Mouse (Mus musculus): ENCODE results near the gene Fzd4. TPM values are rescaled to one million over a fixed set of nuclear protein-coding genes. Genes with fewer than 3 reads are reported as not detected.

Gene Fzd4
- 0.97 and 1.1 TPM in 2 replicates for polyA plus RNA-seq (2011; ENCODE audit: insufficient read depth, insufficient read length, low read depth, missing spikeins)

DNA sequence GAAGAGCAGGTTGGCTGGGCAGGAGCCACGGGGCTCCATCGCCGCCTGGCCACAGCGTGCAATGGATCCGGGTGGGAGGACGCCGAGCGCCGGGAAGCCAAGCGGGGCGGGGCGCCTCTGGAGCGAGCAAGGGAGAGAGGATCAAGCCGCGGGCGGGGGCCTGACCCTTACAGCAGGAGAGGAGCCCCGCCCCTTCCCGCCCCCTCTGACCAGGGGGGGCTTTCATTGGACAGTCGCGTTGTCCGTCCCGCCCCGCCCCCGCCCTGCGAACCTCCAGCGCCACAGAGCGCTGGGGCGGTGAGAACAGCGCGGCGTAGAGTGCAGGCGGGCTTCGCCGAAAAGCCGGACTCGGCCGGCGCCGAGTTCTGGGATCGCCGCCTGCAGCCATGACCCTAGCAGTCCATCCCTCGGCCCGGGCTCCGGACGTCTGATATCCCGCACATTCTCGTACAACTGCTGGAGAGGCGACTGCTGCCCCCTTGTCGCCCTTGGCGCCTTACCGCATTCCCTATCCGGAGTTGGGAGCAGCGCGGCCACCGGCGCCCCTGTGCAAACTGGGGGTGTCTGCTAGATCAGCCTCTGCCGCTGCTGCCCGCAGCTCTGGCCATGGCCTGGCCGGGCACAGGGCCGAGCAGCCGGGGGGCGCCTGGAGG, at the start of gene Fzd4, which contains the start of gene Tmem135:
Gene Fzd4, plus strand, starts transcription at position 275 of the 653 bp plus-strand sequence.
Gene Tmem135, minus strand, starts transcription at position 142 of the 653 bp plus-strand sequence.
- Histone ChIP-seq H3K4me3 (ENCODE audit: low read depth, low read length) (peak within 1 kb of the TSS; percentile 84), H3K9ac (ENCODE audit: low read depth, poor library complexity, severe bottlenecking) (peak within 1 kb of the TSS; percentile 72), H3K27me3 (ENCODE audit: control insufficient read depth, insufficient read depth, low read length, poor library complexity, severe bottlenecking) (peaks cover 2% of the 10 kb centered on the region), H3K27ac (ENCODE audit: insufficient read depth, low read length) (no peak within 1 kb of the TSS), H3K4me1 (ENCODE audit: control insufficient read depth, insufficient read depth, low read length) (no peaks in the 10 kb centered on the region), H3K36me3 (ENCODE audit: control insufficient read depth, insufficient read depth, low read length, poor library complexity, severe bottlenecking) (no peaks in the 10 kb centered on the region), H3K9me3 (replicated peaks; ENCODE audit: control insufficient read depth, insufficient read depth, low read length, poor library complexity, severe bottlenecking) (peaks cover 3% of the 10 kb centered on the region; the same call in 1 of the 2 replicates)
- no peak for TF ChIP-seq CTCF (IDR thresholded peaks at IDR 0.05; ENCODE audit: low read depth, low read length)
- no peak for TF ChIP-seq POLR2A (IDR thresholded peaks at IDR 0.05; ENCODE audit: insufficient read depth, low read length)
- TF ChIP-seq EP300 (IDR thresholded peaks at IDR 0.05; ENCODE audit: insufficient read depth, low read depth, low read length), result no peak

DNA sequence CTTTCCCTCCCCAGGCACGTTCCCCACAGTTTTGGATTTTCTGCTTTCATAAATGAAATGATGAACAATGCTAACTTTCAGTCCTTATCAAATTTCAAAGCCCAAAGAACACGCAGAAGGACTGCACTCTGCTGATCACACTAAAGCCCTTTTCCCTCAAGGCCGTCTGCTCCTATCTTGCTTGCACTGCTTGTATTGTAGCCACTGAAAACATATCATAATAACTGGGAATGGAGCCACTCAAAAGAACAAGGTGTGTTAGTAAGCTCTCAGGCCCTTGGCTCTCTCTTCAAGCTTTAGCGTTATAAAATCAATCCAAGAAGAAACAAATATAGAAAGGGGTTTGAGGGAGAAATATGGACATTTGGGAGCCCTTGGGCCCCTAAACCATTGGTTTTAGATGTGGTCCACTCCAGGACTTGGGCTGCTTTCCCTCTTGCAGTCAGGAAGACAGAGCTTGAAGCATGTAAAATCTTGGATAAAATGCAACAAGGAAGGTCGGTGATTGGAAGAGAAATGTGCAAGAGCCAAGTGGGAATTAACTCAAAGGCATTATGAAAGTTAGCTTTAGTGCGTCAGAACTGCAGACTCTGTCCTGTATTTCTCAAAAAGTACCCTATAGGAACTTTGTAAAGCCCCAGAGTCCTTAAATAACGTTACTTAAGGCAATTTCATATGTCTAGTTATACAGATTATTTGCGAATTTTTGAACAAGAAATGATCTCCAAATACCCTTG, 48.5 kb upstream of the Fzd4 start:
- Histone ChIP-seq H3K27ac (ENCODE audit: insufficient read depth, low read length) (no peak overlapping the region), H3K4me3 (ENCODE audit: low read depth, low read length) (no peak overlapping the region), H3K4me1 (ENCODE audit: control insufficient read depth, insufficient read depth, low read length) (no peaks in the 10 kb centered on the region), H3K36me3 (ENCODE audit: control insufficient read depth, insufficient read depth, low read length, poor library complexity, severe bottlenecking) (no peaks in the 10 kb centered on the region), H3K27me3 (ENCODE audit: control insufficient read depth, insufficient read depth, low read length, poor library complexity, severe bottlenecking) (no peaks in the 10 kb centered on the region), H3K9ac (ENCODE audit: low read depth, poor library complexity, severe bottlenecking) (no peak overlapping the region), H3K9me3 (replicated peaks; ENCODE audit: control insufficient read depth, insufficient read depth, low read length, poor library complexity, severe bottlenecking) (no peaks in the 10 kb centered on the region)
- TF ChIP-seq EP300 (IDR thresholded peaks at IDR 0.05; ENCODE audit: insufficient read depth, low read depth, low read length) (no peak), CTCF (IDR thresholded peaks at IDR 0.05; ENCODE audit: low read depth, low read length) (no peak), POLR2A (IDR thresholded peaks at IDR 0.05; ENCODE audit: insufficient read depth, low read length) (no peak)

DNA sequence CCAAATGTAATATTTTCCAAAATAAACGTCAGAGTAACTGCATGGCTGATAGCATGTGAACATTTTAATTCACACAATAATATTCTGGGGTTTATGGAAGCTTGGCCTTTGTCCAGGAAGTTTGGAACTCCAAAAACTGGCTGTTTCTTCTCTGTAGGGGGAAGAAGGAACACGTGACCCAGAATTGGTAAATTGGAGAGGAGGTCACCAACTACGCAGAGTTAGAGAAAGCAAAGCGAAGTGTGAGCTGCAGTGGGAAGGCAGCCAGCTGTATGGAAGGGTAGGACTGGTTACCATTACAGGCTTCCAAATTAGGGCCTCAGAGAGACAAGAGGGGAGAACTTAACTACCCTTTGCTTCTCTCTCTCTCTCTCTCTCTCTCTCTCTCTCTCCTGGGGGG, 47.8 kb upstream of the Fzd4 start:
- no peak overlapping the region for H3K9ac ChIP-seq (ENCODE audit: low read depth, poor library complexity, severe bottlenecking)
- H3K4me3 ChIP-seq (ENCODE audit: low read depth, low read length), result no peak overlapping the region
- TF ChIP-seq EP300 (IDR thresholded peaks at IDR 0.05; ENCODE audit: insufficient read depth, low read depth, low read length) (no peak), POLR2A (IDR thresholded peaks at IDR 0.05; ENCODE audit: insufficient read depth, low read length) (no peak), CTCF (IDR thresholded peaks at IDR 0.05; ENCODE audit: low read depth, low read length) (no peak)
- H3K27me3 ChIP-seq (ENCODE audit: control insufficient read depth, insufficient read depth, low read length, poor library complexity, severe bottlenecking), result no peaks in the 10 kb centered on the region
- H3K9me3 ChIP-seq (replicated peaks; ENCODE audit: control insufficient read depth, insufficient read depth, low read length, poor library complexity, severe bottlenecking), result no peaks in the 10 kb centered on the region
- no peaks in the 10 kb centered on the region for H3K36me3 ChIP-seq (ENCODE audit: control insufficient read depth, insufficient read depth, low read length, poor library complexity, severe bottlenecking)
- H3K4me1 ChIP-seq (ENCODE audit: control insufficient read depth, insufficient read depth, low read length), result no peaks in the 10 kb centered on the region
- no peak overlapping the region for H3K27ac ChIP-seq (ENCODE audit: insufficient read depth, low read length)

DNA sequence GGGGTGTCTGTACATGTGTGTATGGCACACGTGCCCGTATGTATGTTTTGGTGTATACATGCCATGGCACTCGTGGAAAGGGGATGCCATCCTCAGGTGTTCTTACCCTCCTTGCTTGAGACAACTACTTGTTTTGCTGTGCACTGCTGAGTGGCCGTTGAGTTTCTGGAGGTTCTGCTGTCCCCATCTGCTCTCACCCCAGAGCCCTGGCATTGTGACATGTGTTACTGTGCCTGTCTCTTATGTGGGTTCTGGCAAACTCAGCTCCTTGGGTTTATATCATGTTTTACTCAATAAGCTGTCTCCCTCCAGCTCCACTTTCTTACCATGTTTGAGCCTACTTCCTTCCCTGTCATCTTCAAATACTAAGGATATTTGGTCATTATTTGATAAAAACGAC, 40.2 kb upstream of the Fzd4 start:
- Histone ChIP-seq H3K27ac (ENCODE audit: insufficient read depth, low read length) (no peak overlapping the region), H3K9ac (ENCODE audit: low read depth, poor library complexity, severe bottlenecking) (no peak overlapping the region), H3K27me3 (ENCODE audit: control insufficient read depth, insufficient read depth, low read length, poor library complexity, severe bottlenecking) (no peaks in the 10 kb centered on the region), H3K4me1 (ENCODE audit: control insufficient read depth, insufficient read depth, low read length) (no peaks in the 10 kb centered on the region), H3K4me3 (ENCODE audit: low read depth, low read length) (no peak overlapping the region), H3K9me3 (replicated peaks; ENCODE audit: control insufficient read depth, insufficient read depth, low read length, poor library complexity, severe bottlenecking) (no peaks in the 10 kb centered on the region), H3K36me3 (ENCODE audit: control insufficient read depth, insufficient read depth, low read length, poor library complexity, severe bottlenecking) (no peaks in the 10 kb centered on the region)
- TF ChIP-seq POLR2A (IDR thresholded peaks at IDR 0.05; ENCODE audit: insufficient read depth, low read length) (no peak), EP300 (IDR thresholded peaks at IDR 0.05; ENCODE audit: insufficient read depth, low read depth, low read length) (no peak), CTCF (IDR thresholded peaks at IDR 0.05; ENCODE audit: low read depth, low read length) (no peak)

DNA sequence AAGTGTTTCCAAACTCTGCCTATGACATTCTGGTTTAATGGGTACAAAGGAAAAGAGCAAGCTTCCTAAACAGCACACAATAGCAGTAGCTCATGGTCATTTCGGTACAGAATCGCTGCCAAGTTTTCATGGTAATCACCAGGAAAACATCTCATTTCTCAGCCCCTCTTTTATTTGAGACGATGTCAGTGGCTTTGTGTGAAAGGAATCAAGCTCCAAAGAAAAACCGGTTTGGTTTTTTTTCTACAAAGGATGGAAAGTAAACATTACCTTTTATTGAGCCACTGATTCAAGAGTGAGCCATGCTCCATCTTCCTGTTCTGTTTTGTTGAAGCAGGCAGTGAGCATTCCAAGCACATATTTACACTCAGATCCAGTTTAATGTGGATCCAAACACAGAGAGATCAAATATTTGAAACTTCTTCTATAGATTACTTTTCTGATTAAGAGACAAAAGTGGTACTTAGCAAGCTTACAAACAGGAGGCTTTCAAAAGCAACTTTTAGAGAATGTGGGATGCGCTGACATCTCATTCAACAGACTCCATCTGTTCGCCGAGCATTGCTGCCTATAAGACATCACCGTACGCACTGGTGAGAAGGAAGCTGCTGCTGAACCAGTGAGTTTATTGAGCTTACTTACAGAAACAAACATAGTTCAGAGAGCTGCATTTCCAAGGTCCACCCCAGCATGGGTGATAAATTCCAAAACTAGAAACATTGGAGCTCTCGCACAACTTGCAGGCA, 38.8 kb upstream of the Fzd4 start:
- TF ChIP-seq POLR2A (IDR thresholded peaks at IDR 0.05; ENCODE audit: insufficient read depth, low read length), result no peak
- no peak for TF ChIP-seq CTCF (IDR thresholded peaks at IDR 0.05; ENCODE audit: low read depth, low read length)
- no peak for TF ChIP-seq EP300 (IDR thresholded peaks at IDR 0.05; ENCODE audit: insufficient read depth, low read depth, low read length)
- Histone ChIP-seq H3K4me1 (ENCODE audit: control insufficient read depth, insufficient read depth, low read length) (no peaks in the 10 kb centered on the region), H3K9me3 (replicated peaks; ENCODE audit: control insufficient read depth, insufficient read depth, low read length, poor library complexity, severe bottlenecking) (no peaks in the 10 kb centered on the region), H3K36me3 (ENCODE audit: control insufficient read depth, insufficient read depth, low read length, poor library complexity, severe bottlenecking) (no peaks in the 10 kb centered on the region), H3K4me3 (ENCODE audit: low read depth, low read length) (no peak overlapping the region), H3K9ac (ENCODE audit: low read depth, poor library complexity, severe bottlenecking) (no peak overlapping the region), H3K27ac (ENCODE audit: insufficient read depth, low read length) (no peak overlapping the region), H3K27me3 (ENCODE audit: control insufficient read depth, insufficient read depth, low read length, poor library complexity, severe bottlenecking) (no peaks in the 10 kb centered on the region)
